Mouse (Mus musculus) 416B (cell line): ENCODE measurements at regions not wholly inside any gene's neighbourhood (a gene's known extent, or its start where the extent isn't known, plus 50 kb on each side); places are given as distances from the start of the nearest gene placed in this dataset.
A peak's percentile ranks its signal among the peaks of the same experiment; 100 is the strongest.

Experiments used
- DNase-seq: peaks from one replicate; pipeline ENCODE4 v3.0.0; 2011; ENCODE audit warnings: low read depth

- DNase-seq, result no peak
Measured at GRCm38 (mm10) chr16:64068787-64069673, 205.1 kb upstream of the Epha3 start.

- no peak for DNase-seq
Measured at GRCm38 (mm10) chr16:64062584-64062983, 198.6 kb upstream of the Epha3 start.

GRCm38 (mm10) chr16:64058712-64059111 is 194.7 kb upstream of the Epha3 start:
- DNase-seq, result no peak

GRCm38 (mm10) chr16:64054346-64054745 is 190.4 kb upstream of the Epha3 start:
- no peak for DNase-seq

- no peak for DNase-seq
Measured at GRCm38 (mm10) chr16:64048026-64048425, 184.1 kb upstream of the Epha3 start.

GRCm38 (mm10) chr16:64033049-64033448 is 169.1 kb upstream of the Epha3 start:
- DNase-seq, result no peak

GRCm38 (mm10) chr16:64023981-64024380 is 160.0 kb upstream of the Epha3 start:
- no peak for DNase-seq

- no peak for DNase-seq
Measured at GRCm38 (mm10) chr16:64000884-64001283, 136.9 kb upstream of the Epha3 start.

GRCm38 (mm10) chr16:63967407-63967806 is 103.4 kb upstream of the Epha3 start:
- DNase-seq, result no peak

- DNase-seq, result peak; percentile 1
Measured at GRCm38 (mm10) chr16:63960786-63961185, 96.8 kb upstream of the Epha3 start.

- no peak for DNase-seq
Measured at GRCm38 (mm10) chr16:63958154-63958553, 94.2 kb upstream of the Epha3 start.

GRCm38 (mm10) chr16:63925195-63925594 is 61.2 kb upstream of the Epha3 start:
- no peak for DNase-seq

- no peak for DNase-seq
Measured at GRCm38 (mm10) chr16:63921146-63921545, 57.2 kb upstream of the Epha3 start.
